11 mouse cellular contexts compared by ENCODE assay signal in genomic region chr4:150258388-150258787, GRCm38 (mm10). TPM values are rescaled to one million over a fixed set of nuclear protein-coding genes. Genes with fewer than 3 reads are reported as not detected.
DNase-seq lines count a peak whose midpoint lies in the region; ATAC-seq and TF ChIP-seq lines count a peak whose summit lies in the region.
"Had no signal": no experiment of that assay in that cellular context is flagged by ENCODE, and none has a peak within 500 bp of the region (broad histone marks: within the 10 kb centered on the region; RNA-seq: fewer than 3 reads in every experiment).

No protein-coding gene starts in this region.

- H3K9me3 ChIP-seq in heart, embryonic 11.5 days (replicated peaks; ENCODE audit: control insufficient read depth, low read length) = no peaks in the 10 kb centered on the region
- no peaks in the 10 kb centered on the region for H3K9me3 ChIP-seq in stomach, embryonic 14.5 days (ENCODE audit: control insufficient read depth, low read depth, low read length)
- H3K9me3 ChIP-seq in stomach, postnatal 0 days (ENCODE audit: control insufficient read depth, low read length) = no peaks in the 10 kb centered on the region
- H3K9me3 ChIP-seq in intestine, embryonic 15.5 days = no peaks in the 10 kb centered on the region

- no peak overlapping the region for H3K9ac ChIP-seq in heart, embryonic 11.5 days (ENCODE audit: low read depth, low read length)
- H3K9ac ChIP-seq in stomach, embryonic 14.5 days (replicated peaks; ENCODE audit: low read depth, low read length) = no peak overlapping the region
- no peak overlapping the region for H3K9ac ChIP-seq in stomach, postnatal 0 days (ENCODE audit: low read length)
- no peak overlapping the region for H3K9ac ChIP-seq in intestine, embryonic 15.5 days

- H3K4me1 ChIP-seq in heart, embryonic 11.5 days (ENCODE audit: control insufficient read depth, insufficient read depth, low read length) = peaks cover 18% of the 10 kb centered on the region
- peaks cover 8% of the 10 kb centered on the region; the same call in 1 of the 2 replicates for H3K4me1 ChIP-seq in stomach, embryonic 14.5 days (ENCODE audit: control insufficient read depth, insufficient read depth, low read length)
- H3K4me1 ChIP-seq in stomach, postnatal 0 days (replicated peaks; ENCODE audit: control insufficient read depth, insufficient read depth) = no peaks in the 10 kb centered on the region
- peaks cover 17% of the 10 kb centered on the region for H3K4me1 ChIP-seq in intestine, embryonic 15.5 days (replicated peaks)

- no peak for ATAC-seq in heart, embryonic 11.5 days (replicated peaks; ENCODE audit: insufficient number of reproducible peaks, low FRiP score, low TSS enrichment)
- ATAC-seq in stomach, embryonic 14.5 days (ENCODE audit: insufficient number of reproducible peaks, insufficient read depth, low FRiP score, low read depth) = no peak
- no peak for ATAC-seq in stomach, postnatal 0 days (ENCODE audit: low FRiP score, low TSS enrichment)
- no peak for ATAC-seq in intestine, embryonic 15.5 days

- H3K36me3 ChIP-seq in heart, embryonic 11.5 days (ENCODE audit: control insufficient read depth, insufficient read depth, low read length) = peaks cover 3% of the 10 kb centered on the region
- no peaks in the 10 kb centered on the region for H3K36me3 ChIP-seq in stomach, embryonic 14.5 days (ENCODE audit: control insufficient read depth, insufficient read depth, low read length)
- no peaks in the 10 kb centered on the region for H3K36me3 ChIP-seq in stomach, postnatal 0 days (ENCODE audit: control insufficient read depth, insufficient read depth, low read length)
- H3K36me3 ChIP-seq in intestine, embryonic 15.5 days = no peaks in the 10 kb centered on the region

- peak overlapping the region; percentile 54; the same call in 1 of the 2 replicates for H3K27ac ChIP-seq in heart, embryonic 11.5 days (ENCODE audit: low read depth, low read length)
- peak overlapping the region; percentile 76 for H3K27ac ChIP-seq in stomach, embryonic 14.5 days (ENCODE audit: low read length)
- H3K27ac ChIP-seq in stomach, postnatal 0 days (replicated peaks) = no peak overlapping the region
- H3K27ac ChIP-seq in intestine, embryonic 15.5 days = peak overlapping the region; percentile 60

- TF ChIP-seq CTCF in stomach, postnatal 0 days (IDR thresholded peaks at IDR 0.05; ENCODE audit: low read depth) = no peak

- H3K27me3 ChIP-seq in heart, embryonic 11.5 days (ENCODE audit: control insufficient read depth, insufficient read depth, low read length) = no peaks in the 10 kb centered on the region
- no peaks in the 10 kb centered on the region for H3K27me3 ChIP-seq in stomach, embryonic 14.5 days (ENCODE audit: control insufficient read depth, insufficient read depth, low read length)
- H3K27me3 ChIP-seq in stomach, postnatal 0 days (ENCODE audit: control insufficient read depth, insufficient read depth, low read length) = no peaks in the 10 kb centered on the region
- no peaks in the 10 kb centered on the region for H3K27me3 ChIP-seq in intestine, embryonic 15.5 days (replicated peaks)

- intact Hi-C loops in heart, postnatal 25 days (cut with DNase I) = loop anchor here (5.0 kb wide), 1 partner anchor 369 kb away; no protein-coding TSS in a partner anchor

- 67% methylated on average over 14 of the region's 14 CpGs for WGBS in heart, embryonic 11.5 days (ENCODE audit: insufficient replicate concordance)
- WGBS in stomach, embryonic 14.5 days = 56% methylated on average over 14 of the region's 14 CpGs
- WGBS in stomach, postnatal 0 days = 56% methylated on average over 14 of the region's 14 CpGs
- WGBS in intestine, embryonic 15.5 days = 56% methylated on average over 14 of the region's 14 CpGs

- no peak for TF ChIP-seq EP300 in stomach, postnatal 0 days (optimal IDR thresholded peaks at IDR 0.05)

- DNase-seq in heart, postnatal 25 days (ENCODE audit: low spot score) = no peak
- DNase-seq in stomach, postnatal 0 days (ENCODE audit: low spot score) = no peak
- no peak for DNase-seq in adrenal gland, postnatal 10 days
- DNase-seq in T-cell, adult 2 months (ENCODE audit: low spot score) = no peak
- no peak for DNase-seq in spleen, postnatal 10 days (ENCODE audit: low spot score in 2 of 2)
- DNase-seq: adrenal gland, adult 8-10 months; gastrocnemius, postnatal 36 days had no signal

- peak overlapping the region; percentile 6; the same call in 1 of the 2 replicates for H3K4me2 ChIP-seq in heart, embryonic 11.5 days
- no peak overlapping the region for H3K4me2 ChIP-seq in stomach, embryonic 14.5 days (replicated peaks; ENCODE audit: low read depth, low read length)
- H3K4me2 ChIP-seq in stomach, postnatal 0 days (replicated peaks; ENCODE audit: low read depth) = no peak overlapping the region
- no peak overlapping the region for H3K4me2 ChIP-seq in intestine, embryonic 15.5 days (replicated peaks)

- H3K4me3 ChIP-seq in heart, embryonic 11.5 days (ENCODE audit: low read depth, low read length) = no peak overlapping the region
- no peak overlapping the region for H3K4me3 ChIP-seq in stomach, embryonic 14.5 days (ENCODE audit: low read depth, low read length)
- no peak overlapping the region for H3K4me3 ChIP-seq in stomach, postnatal 0 days (ENCODE audit: low read depth, low read length)
- H3K4me3 ChIP-seq in intestine, embryonic 15.5 days (replicated peaks) = no peak overlapping the region

RNA-seq across cellular contexts. Expression of gene Eno1, which starts 21.9 kb away (rescaled TPM):
- 2,057 and 2,150 TPM in 2 replicates for polyA plus RNA-seq in heart, embryonic 11.5 days (2014; fragmentation: Nextera tagmentation; extraction: Ambion mirVana)
- total RNA-seq in heart, postnatal 25 days (2021) = 100 to 1,000 TPM; 119 to 136 TPM
- polyA plus RNA-seq in stomach, embryonic 14.5 days (2014; fragmentation: Nextera tagmentation; extraction: Ambion mirVana) = 1,497 and 1,560 TPM in 2 replicates
- 636 and 733 TPM in 2 replicates for polyA plus RNA-seq in stomach, postnatal 0 days (2015; fragmentation: Nextera tagmentation; extraction: Ambion mirVana)
- 1,894 and 1,951 TPM in 2 replicates for polyA plus RNA-seq in intestine, embryonic 15.5 days (2015; fragmentation: Nextera tagmentation; extraction: Ambion mirVana)
- total RNA-seq in adrenal gland, postnatal 10 days (2021) = 100 to 1,000 TPM; 442 to 474 TPM

RNA-seq across cellular contexts. Expression of gene Rere, which starts 23.1 kb away (rescaled TPM):
- polyA plus RNA-seq in heart, embryonic 11.5 days (2014; fragmentation: Nextera tagmentation; extraction: Ambion mirVana) = 26.0 and 29.1 TPM in 2 replicates
- 10 to 100 TPM; 37.8 to 51.5 TPM for total RNA-seq in heart, postnatal 25 days (2021)
- 41.1 and 45.2 TPM in 2 replicates for polyA plus RNA-seq in stomach, embryonic 14.5 days (2014; fragmentation: Nextera tagmentation; extraction: Ambion mirVana)
- polyA plus RNA-seq in stomach, postnatal 0 days (2015; fragmentation: Nextera tagmentation; extraction: Ambion mirVana) = 8.3 and 12.2 TPM in 2 replicates
- 25.6 and 28.4 TPM in 2 replicates for polyA plus RNA-seq in intestine, embryonic 15.5 days (2015; fragmentation: Nextera tagmentation; extraction: Ambion mirVana)
- total RNA-seq in adrenal gland, postnatal 10 days (2021) = 100 to 1,000 TPM in 1 of 2 experiments, 10 to 100 TPM in 1; 85.3 to 118 TPM

RNA-seq across cellular contexts. Expression of gene Car6, which starts 57.3 kb away (rescaled TPM):
- polyA plus RNA-seq in heart, embryonic 11.5 days (2014; fragmentation: Nextera tagmentation; extraction: Ambion mirVana) = 0.32 TPM in 1 of 2 replicates, not detected in the other
- total RNA-seq in heart, postnatal 25 days (2021) = not detected
- not detected in 2 replicates for polyA plus RNA-seq in stomach, embryonic 14.5 days (2014; fragmentation: Nextera tagmentation; extraction: Ambion mirVana)
- 0.06 TPM in 1 of 2 replicates, not detected in the other for polyA plus RNA-seq in stomach, postnatal 0 days (2015; fragmentation: Nextera tagmentation; extraction: Ambion mirVana)
- not detected in 2 replicates for polyA plus RNA-seq in intestine, embryonic 15.5 days (2015; fragmentation: Nextera tagmentation; extraction: Ambion mirVana)
- under 1 TPM; 0.27 to 0.54 TPM for total RNA-seq in adrenal gland, postnatal 10 days (2021)
- total RNA-seq: left cerebral cortex, postnatal 36 days had no signal
